Mouse (Mus musculus) liver, embryonic 14.5 days (tissue): ENCODE results near the gene Mthfd1l.

Source experiments
- CTCF ChIP-seq: IDR thresholded peaks from 2 replicates; pipeline ENCODE4 v1.5.1; 2016; ENCODE audit warnings: antibody characterized with exemption, low read depth, control low read depth
- EP300 ChIP-seq: IDR thresholded peaks from 2 replicates; pipeline ENCODE4 v1.6.1; 2016; ENCODE audit warnings: antibody characterized with exemption, low read depth

- TF ChIP-seq CTCF, result no peak
- no peak for TF ChIP-seq EP300
These were observed 169.9 kb downstream of the Mthfd1l start for GRCm38 (mm10) chr10:4142816-4143215.
